Mouse (Mus musculus) midbrain, embryonic 11.5 days (tissue): ENCODE data around the gene D230025D16Rik. TPM values are rescaled to one million over a fixed set of nuclear protein-coding genes. Genes with fewer than 3 reads are reported as not detected.
"Not testable (repeated sequence)": the region's sequence is repeated elsewhere in the genome, so short reads cannot be mapped to it uniquely, and the experiment has no call there.

ENCODE experiments used
- ATAC-seq: fragments of 200-750 bp; cut with Nextera tagmentation; 2 replicates; pipeline ENCODE4 v1.8.0; 2017; ENCODE audit warnings: moderate TSS enrichment, moderate library complexity; ENCODE audit not compliant: low FRiP score
- DNase-seq: peaks from one replicate; pipeline ENCODE4 v3.0.0; 2015; ENCODE audit warnings: low spot score; ENCODE audit errors: missing footprints
- H3K27ac ChIP-seq: fragments of 300-500 bp; sonication (generic); 2 replicates; pipeline ENCODE4 v1.5.1; 2014; ENCODE audit warnings: low read depth, low read length
- H3K27me3 ChIP-seq: fragments of 300-500 bp; sonication (generic); 2 replicates; pipeline ENCODE4 v1.6.1; 2014; ENCODE audit warnings: mild to moderate bottlenecking, low read length, moderate library complexity, mixed read lengths; ENCODE audit not compliant: control insufficient read depth, insufficient read depth
- H3K36me3 ChIP-seq: fragments of 300-500 bp; sonication (generic); 2 replicates; pipeline ENCODE4 v1.6.1; 2014; ENCODE audit warnings: mild to moderate bottlenecking, low read length, moderate library complexity, mixed read lengths; ENCODE audit not compliant: control insufficient read depth, insufficient read depth
- H3K4me1 ChIP-seq: fragments of 300-500 bp; sonication (generic); 2 replicates; pipeline ENCODE4 v1.6.1; 2014; ENCODE audit warnings: low read length; ENCODE audit not compliant: control insufficient read depth, insufficient read depth
- H3K4me2 ChIP-seq: fragments of 300-500 bp; sonication (generic); 2 replicates; pipeline ENCODE4 v1.6.1; 2014; ENCODE audit warnings: mild to moderate bottlenecking, moderate library complexity
- H3K4me3 ChIP-seq: fragments of 300-500 bp; sonication (generic); 2 replicates; pipeline ENCODE4 v1.5.1; 2014; ENCODE audit warnings: low read depth, low read length
- H3K9ac ChIP-seq: fragments of 300-500 bp; sonication (generic); 2 replicates; pipeline ENCODE4 v1.6.1; 2014; ENCODE audit warnings: low read length
- H3K9me3 ChIP-seq: fragments of 300-500 bp; sonication (generic); 2 replicates; pipeline ENCODE4 v1.6.1; 2016; ENCODE audit warnings: low read length; ENCODE audit not compliant: control insufficient read depth
- WGBS: fragments of 180-500 bp; shearing (Covaris S2); extraction: QIAGEN DNeasy Blood & Tissue Kit; methylation state at CpG from one replicate; pipeline ENCODE4 v1.1.7; 2014; 5-methylcytosine and 5-hydroxymethylcytosine counted together
- polyA plus RNA-seq: library from polyadenylated mRNA; unstranded; fragments of >200 nt; fragmentation: Nextera tagmentation; extraction: Ambion mirVana; gene quantifications from 2 replicates; pipeline ENCODE4 v1.2.1, GENCODE M21; 2014

The D230025D16Rik gene
- polyA plus RNA-seq, 1 experiment from 2014 or later, result 32.9 TPM

DNA sequence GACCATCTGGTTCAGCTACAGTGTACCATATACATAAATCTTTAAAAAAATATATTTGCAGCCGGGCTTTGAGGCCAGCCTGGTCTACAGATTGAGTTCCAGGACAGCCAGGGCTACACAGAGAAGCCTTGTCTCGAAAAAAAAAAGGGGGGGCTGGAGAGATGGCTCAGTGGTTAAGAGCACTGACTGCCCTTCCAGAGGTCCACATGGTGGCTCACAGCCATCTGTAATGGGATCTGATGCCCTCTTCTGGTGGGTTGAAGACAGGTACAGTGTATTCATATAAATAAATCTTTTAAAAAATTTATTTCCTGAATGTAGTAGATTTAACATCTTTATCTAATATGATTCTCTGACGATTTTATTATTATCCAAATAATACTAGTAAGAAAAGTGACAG is 66.9 kb downstream of the D230025D16Rik start:
- not testable (repeated sequence) for H3K4me3 ChIP-seq, H3K36me3 ChIP-seq, DNase-seq, H3K9ac ChIP-seq, H3K4me2 ChIP-seq, H3K27ac ChIP-seq, ATAC-seq, H3K9me3 ChIP-seq
- Histone ChIP-seq H3K4me1 (peaks cover 16% of the 10 kb centered on the region), H3K27me3 (peaks cover 15% of the 10 kb centered on the region)
- WGBS, result 75% methylated on average over 3 of the region's 3 CpGs

DNA sequence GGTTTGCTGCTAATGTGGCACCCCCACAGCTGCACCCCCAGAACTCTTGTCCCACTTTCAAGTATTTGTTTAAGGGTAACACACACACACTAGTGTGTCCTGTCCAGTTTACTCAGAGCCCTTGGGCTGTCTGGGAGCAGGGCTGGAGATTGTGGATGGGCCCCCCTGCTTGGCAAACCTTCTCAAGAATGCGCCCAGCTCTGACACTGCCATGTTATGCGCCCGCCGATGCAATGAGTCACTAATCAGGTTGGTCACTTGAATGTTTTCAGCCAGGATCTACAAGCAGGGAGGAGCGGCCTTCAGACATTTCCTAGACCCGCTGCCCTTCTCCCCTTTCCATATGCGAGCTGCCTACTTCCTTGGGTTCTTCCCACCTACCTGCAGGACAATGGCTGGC is 67.5 kb downstream of the D230025D16Rik start:
- Histone ChIP-seq H3K9me3 (no peaks in the 10 kb centered on the region), H3K9ac (no peak overlapping the region), H3K36me3 (no peaks in the 10 kb centered on the region), H3K27ac (no peak overlapping the region), H3K4me1 (peaks cover 16% of the 10 kb centered on the region), H3K4me2 (no peak overlapping the region), H3K4me3 (no peak overlapping the region), H3K27me3 (peaks cover 15% of the 10 kb centered on the region)
- no peak for DNase-seq
- ATAC-seq, result no peak
- WGBS, result 77% methylated on average over 7 of the region's 7 CpGs

DNA sequence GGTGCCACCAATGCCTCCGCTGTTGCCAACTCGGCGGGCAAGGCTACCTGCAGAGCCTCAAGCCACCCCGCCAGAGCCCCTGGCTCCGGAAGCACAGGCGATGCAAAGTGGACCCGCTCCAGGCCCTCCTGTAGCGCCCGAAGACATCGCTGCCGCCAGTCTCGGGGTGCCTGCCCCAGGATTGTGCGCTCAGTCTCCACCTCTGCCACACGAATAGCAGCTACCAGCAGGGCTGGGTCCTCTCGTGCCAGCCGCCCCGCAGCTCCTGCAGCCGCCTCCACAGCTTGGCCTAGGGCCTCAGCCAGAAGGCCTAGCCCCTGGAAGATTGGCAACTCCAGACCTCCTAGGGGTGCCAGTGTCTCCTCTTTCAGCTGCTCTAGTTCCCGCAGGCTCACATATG is 68.5 kb downstream of the D230025D16Rik start:
- DNase-seq (no peak), ATAC-seq (no peak)
- H3K9me3 ChIP-seq, result no peaks in the 10 kb centered on the region
- peaks cover 14% of the 10 kb centered on the region for H3K4me1 ChIP-seq
- H3K4me2 ChIP-seq, result no peak overlapping the region
- peaks cover 15% of the 10 kb centered on the region for H3K27me3 ChIP-seq
- 71% methylated on average over 19 of the region's 19 CpGs for WGBS
- H3K27ac ChIP-seq, result no peak overlapping the region
- H3K9ac ChIP-seq, result no peak overlapping the region
- H3K4me3 ChIP-seq, result no peak overlapping the region
- H3K36me3 ChIP-seq, result no peaks in the 10 kb centered on the region

DNA sequence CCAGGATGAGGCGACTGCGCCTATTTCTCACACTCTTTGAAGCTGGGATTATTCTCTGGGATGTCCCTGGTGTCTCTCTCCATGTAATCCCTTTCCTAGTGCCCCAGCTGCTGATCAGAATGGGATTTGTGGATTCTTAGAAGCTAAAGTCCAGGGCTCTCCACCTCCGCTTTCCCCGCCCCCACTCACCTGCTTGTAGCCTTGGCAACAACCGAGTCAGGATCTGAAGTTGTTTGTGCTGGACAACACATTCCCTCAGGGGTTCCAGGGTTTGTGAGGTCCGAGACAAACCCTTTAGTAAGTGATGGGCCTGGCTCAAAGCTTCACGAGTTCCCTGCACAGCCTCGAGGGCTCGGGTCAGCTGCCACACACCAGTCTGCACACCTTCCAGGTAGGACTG is 69.8 kb downstream of the D230025D16Rik start:
- peaks cover 4% of the 10 kb centered on the region; the same call in 1 of the 2 replicates for H3K36me3 ChIP-seq
- H3K4me2 ChIP-seq, result no peak overlapping the region
- peaks cover 19% of the 10 kb centered on the region for H3K4me1 ChIP-seq
- no peak overlapping the region for H3K27ac ChIP-seq
- H3K9ac ChIP-seq, result no peak overlapping the region
- no peaks in the 10 kb centered on the region for H3K9me3 ChIP-seq
- H3K4me3 ChIP-seq, result no peak overlapping the region
- WGBS, result 60% methylated on average over 9 of the region's 9 CpGs
- peaks cover 13% of the 10 kb centered on the region for H3K27me3 ChIP-seq
- ATAC-seq (no peak), DNase-seq (no peak)

DNA sequence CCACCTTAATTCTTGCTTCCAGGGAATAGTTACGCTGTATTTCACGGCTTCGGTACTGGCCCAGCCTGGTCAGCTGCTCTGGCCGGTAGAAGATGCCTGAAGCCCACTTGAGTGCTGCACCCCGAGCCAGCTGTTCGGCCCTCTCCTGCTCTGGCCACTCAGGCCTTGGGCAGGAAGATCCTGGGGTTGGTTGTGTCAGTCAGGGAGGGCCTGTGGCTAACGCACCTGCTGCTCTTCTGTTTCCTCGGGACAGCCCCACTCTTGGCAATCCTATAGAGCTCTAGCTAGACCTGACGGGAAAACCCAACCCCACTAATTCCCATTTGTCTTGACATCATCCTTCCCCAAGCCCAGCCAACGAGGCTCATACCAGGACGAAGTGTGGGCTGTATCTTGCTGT is 70.3 kb downstream of the D230025D16Rik start:
- H3K4me3 ChIP-seq, result no peak overlapping the region
- H3K27ac ChIP-seq, result no peak overlapping the region
- H3K36me3 ChIP-seq, result peaks cover 7% of the 10 kb centered on the region; the same call in 1 of the 2 replicates
- H3K4me2 ChIP-seq, result no peak overlapping the region
- 75% methylated on average over 11 of the region's 11 CpGs for WGBS
- H3K27me3 ChIP-seq, result peaks cover 8% of the 10 kb centered on the region
- H3K4me1 ChIP-seq, result peaks cover 15% of the 10 kb centered on the region
- DNase-seq (no peak), ATAC-seq (no peak)
- H3K9me3 ChIP-seq, result no peaks in the 10 kb centered on the region
- H3K9ac ChIP-seq, result peak overlapping the region; percentile 12; the same call in 1 of the 2 replicates

DNA sequence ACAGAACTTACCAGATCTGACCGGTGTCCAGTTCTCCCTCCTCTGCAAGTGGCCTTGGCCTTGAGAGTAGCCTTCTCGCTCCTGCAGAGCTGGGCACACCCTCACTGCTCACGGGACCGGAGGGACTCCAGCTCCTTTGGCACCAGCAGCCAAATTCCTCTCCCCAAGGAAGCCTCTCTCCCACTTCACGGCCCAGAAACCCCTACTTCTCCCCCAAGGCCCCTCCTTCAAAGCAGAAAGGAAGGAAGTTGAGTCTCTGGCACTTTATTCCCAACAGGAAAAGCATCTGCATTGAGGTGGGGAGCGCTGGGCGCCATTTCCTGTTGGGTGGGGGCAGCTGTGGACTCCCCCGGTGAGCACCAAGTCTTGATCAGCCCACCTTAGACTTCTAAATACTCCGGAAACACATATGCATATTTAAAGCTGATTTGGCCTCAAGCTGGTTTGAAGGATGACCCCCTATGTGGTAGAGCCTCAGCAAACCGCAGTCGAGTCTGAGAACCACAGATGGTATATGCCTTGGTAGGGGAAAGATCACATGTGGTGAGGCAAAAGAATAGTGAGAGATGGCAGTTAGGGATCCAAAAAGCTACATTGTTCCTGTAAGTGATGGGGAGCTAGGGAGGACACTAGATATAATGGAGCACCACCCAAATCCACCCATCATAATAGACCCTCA is 71.1 kb downstream of the D230025D16Rik start, which contains the start of gene Exoc3l:
Gene Exoc3l (minus strand): TSS at position 207 of the 679 bp plus-strand sequence.
- Histone ChIP-seq H3K9me3 (no peaks in the 10 kb centered on the region), H3K4me3 (peak within 1 kb of the TSS; percentile 99; the same call in 1 of the 2 replicates), H3K4me1 (peaks cover 11% of the 10 kb centered on the region), H3K27ac (no peak within 1 kb of the TSS), H3K27me3 (peaks cover 2% of the 10 kb centered on the region; the same call in 1 of the 2 replicates), H3K36me3 (peaks cover 10% of the 10 kb centered on the region), H3K4me2 (peak within 1 kb of the TSS; percentile 94), H3K9ac (peak within 1 kb of the TSS; percentile 31)
- no peak for DNase-seq
- WGBS, result 68% methylated on average over 11 of the region's 11 CpGs
- no peak for ATAC-seq

DNA sequence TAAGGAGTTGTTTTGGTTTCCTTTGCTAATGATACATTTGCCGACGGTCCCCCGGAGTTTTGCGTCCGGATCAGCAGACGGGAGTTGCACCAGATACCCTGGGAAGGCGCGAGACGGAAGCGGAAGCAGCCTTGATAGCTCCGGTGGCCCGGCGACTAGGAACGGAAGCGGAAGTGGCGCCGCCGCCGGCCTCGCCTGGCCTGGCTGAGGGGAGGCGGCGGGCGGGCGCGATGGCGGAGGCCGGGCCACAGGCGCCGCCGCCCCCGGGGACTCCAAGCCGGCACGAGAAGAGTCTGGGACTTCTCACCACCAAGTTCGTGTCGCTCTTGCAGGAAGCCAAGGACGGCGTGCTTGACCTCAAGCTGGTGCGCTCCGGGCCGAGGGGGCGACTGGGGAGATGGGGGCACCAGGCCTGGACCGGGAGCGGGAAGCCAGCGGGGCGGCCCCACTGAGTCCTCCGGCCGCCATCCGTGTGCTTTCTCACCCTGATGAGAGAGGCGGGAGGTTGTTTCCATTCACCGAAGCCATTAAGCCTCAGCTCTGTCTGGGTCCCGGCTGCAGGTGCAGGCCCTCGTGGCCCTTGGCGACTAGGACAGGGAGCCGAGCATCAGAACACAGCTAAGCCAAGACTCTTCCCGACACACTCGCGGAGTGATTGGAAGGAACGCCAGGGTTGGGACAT is 72.7 kb downstream of the D230025D16Rik start, which contains the start of gene E2f4:
Gene E2f4 (plus strand): TSS at position 153 of the 682 bp plus-strand sequence.
- Histone ChIP-seq H3K9me3 (no peaks in the 10 kb centered on the region), H3K9ac (peak within 1 kb of the TSS; percentile 95), H3K27ac (peak within 1 kb of the TSS; percentile 44; the same call in 1 of the 2 replicates), H3K4me3 (peak within 1 kb of the TSS; percentile 99), H3K4me1 (peaks cover 11% of the 10 kb centered on the region), H3K4me2 (peak within 1 kb of the TSS; percentile 94), H3K36me3 (peaks cover 22% of the 10 kb centered on the region), H3K27me3 (no peaks in the 10 kb centered on the region)
- under 1% methylated on average over 48 of the region's 58 CpGs for WGBS
- DNase-seq (peak; percentile 98), ATAC-seq (peak; percentile 91)

DNA sequence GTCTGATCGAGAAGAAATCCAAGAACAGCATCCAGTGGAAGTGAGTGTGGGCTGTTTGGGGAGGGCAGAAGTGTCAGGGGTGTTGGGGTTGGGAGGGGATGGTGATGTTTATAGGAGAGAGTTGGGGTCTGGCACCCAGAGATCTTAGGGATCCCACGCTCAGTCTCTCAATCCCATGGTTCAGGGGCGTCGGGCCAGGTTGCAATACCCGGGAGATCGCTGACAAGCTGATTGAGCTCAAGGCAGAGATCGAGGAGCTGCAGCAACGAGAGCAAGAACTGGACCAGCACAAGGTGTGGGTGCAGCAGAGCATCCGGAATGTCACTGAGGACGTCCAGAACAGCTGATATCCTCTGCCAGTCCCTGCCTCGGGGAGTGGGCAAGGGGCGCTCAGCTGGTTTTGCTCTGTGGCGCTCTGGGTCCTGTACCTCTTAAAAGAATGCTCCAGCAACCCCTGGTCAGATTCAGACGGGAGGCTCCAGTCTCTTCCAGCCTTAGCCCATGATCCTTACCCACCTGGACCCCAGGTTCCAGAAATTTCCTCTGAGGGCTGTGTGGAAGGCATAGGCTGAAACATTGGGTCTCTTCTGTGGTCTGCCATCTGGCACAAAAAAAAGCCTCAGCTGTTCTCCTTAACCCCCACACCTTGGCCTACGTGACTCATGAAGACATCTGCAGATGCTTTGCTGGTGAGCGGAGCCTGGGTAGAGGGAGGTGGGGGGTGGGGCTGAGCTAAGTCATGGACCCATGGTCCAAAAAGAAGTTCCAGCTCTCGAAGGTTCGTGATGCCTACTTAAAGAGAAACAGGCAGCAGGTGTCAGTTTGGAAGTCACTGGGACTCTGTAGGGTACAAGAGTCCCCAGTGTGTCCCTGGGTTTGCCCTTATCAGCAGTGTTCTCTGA is 73.7 kb downstream of the D230025D16Rik start:
- Histone ChIP-seq H3K36me3 (peaks cover 22% of the 10 kb centered on the region), H3K4me3 (peak overlapping the region; percentile 99), H3K4me1 (peaks cover 11% of the 10 kb centered on the region), H3K27me3 (no peaks in the 10 kb centered on the region), H3K27ac (no peak overlapping the region), H3K9me3 (no peaks in the 10 kb centered on the region), H3K9ac (peak overlapping the region; percentile 95), H3K4me2 (peak overlapping the region; percentile 94)
- no peak for ATAC-seq
- peak; percentile 72 for DNase-seq
- 67% methylated on average over 18 of the region's 18 CpGs for WGBS
